In genomic region chr13:64429328-64429727, GRCm38 (mm10) we compare ENCODE assay signal across 13 mouse cellular contexts. TPM values are rescaled to one million over a fixed set of nuclear protein-coding genes. Genes with fewer than 3 reads are reported as not detected.
DNase-seq lines count a peak whose midpoint lies in the region; ATAC-seq and TF ChIP-seq lines count a peak whose summit lies in the region.
"Had no signal": no experiment of that assay in that cellular context is flagged by ENCODE, and none has a peak within 500 bp of the region (broad histone marks: within the 10 kb centered on the region; RNA-seq: fewer than 3 reads in every experiment).

No protein-coding gene starts in this region.

- H3K9me3 ChIP-seq in hindbrain, postnatal 0 days (ENCODE audit: low read length), result no peaks in the 10 kb centered on the region
- no peaks in the 10 kb centered on the region for H3K9me3 ChIP-seq in hindbrain, embryonic 10.5 days
- no peaks in the 10 kb centered on the region for H3K9me3 ChIP-seq in midbrain, postnatal 0 days (ENCODE audit: low read length)
- no peaks in the 10 kb centered on the region for H3K9me3 ChIP-seq in midbrain, embryonic 10.5 days (replicated peaks)
- H3K9me3 ChIP-seq in MEL (replicated peaks; ENCODE audit: insufficient read depth, low read length), result no peaks in the 10 kb centered on the region
- H3K9me3 ChIP-seq: hindbrain, embryonic 15.5 days had no signal

- no peaks in the 10 kb centered on the region for H3K36me3 ChIP-seq in hindbrain, postnatal 0 days (ENCODE audit: insufficient read depth, low read length)
- H3K36me3 ChIP-seq in hindbrain, embryonic 10.5 days, result no peaks in the 10 kb centered on the region
- no peaks in the 10 kb centered on the region for H3K36me3 ChIP-seq in midbrain, postnatal 0 days (ENCODE audit: insufficient read depth, low read length)
- no peaks in the 10 kb centered on the region for H3K36me3 ChIP-seq in midbrain, embryonic 10.5 days
- peaks cover 0 to 2% of the 10 kb centered on the region in 2 experiments; a peak in 1 of 4 replicates for H3K36me3 ChIP-seq in MEL (ENCODE audit: control insufficient read depth in 1 of 2, insufficient read depth in 2 of 2, low read length in 2 of 2)
- H3K36me3 ChIP-seq: hindbrain, embryonic 15.5 days had no signal

- H3K27me3 ChIP-seq in hindbrain, postnatal 0 days (ENCODE audit: insufficient read depth, low read length), result no peaks in the 10 kb centered on the region
- no peaks in the 10 kb centered on the region for H3K27me3 ChIP-seq in hindbrain, embryonic 10.5 days (ENCODE audit: insufficient read depth, poor library complexity, severe bottlenecking)
- H3K27me3 ChIP-seq in midbrain, postnatal 0 days (ENCODE audit: insufficient read depth, low read length), result no peaks in the 10 kb centered on the region
- no peaks in the 10 kb centered on the region for H3K27me3 ChIP-seq in midbrain, embryonic 10.5 days (ENCODE audit: low read depth, poor library complexity, severe bottlenecking)
- H3K27me3 ChIP-seq in MEL (ENCODE audit: control insufficient read depth in 1 of 2, insufficient read depth in 2 of 2, low read length in 2 of 2), result no peaks in the 10 kb centered on the region
- H3K27me3 ChIP-seq: hindbrain, embryonic 15.5 days had no signal

- no peaks in the 10 kb centered on the region; the same call in 1 of the 2 replicates for H3K4me1 ChIP-seq in hindbrain, postnatal 0 days (ENCODE audit: insufficient read depth, low read length)
- H3K4me1 ChIP-seq in hindbrain, embryonic 10.5 days (replicated peaks), result peaks cover 17% of the 10 kb centered on the region
- H3K4me1 ChIP-seq in midbrain, postnatal 0 days (ENCODE audit: insufficient read depth, low read length), result no peaks in the 10 kb centered on the region
- peaks cover 18% of the 10 kb centered on the region for H3K4me1 ChIP-seq in midbrain, embryonic 10.5 days
- peaks cover 0 to 3% of the 10 kb centered on the region in 2 experiments; a peak in 1 of 4 replicates for H3K4me1 ChIP-seq in MEL (ENCODE audit: control insufficient read depth in 1 of 2, insufficient read depth in 2 of 2, low read length in 2 of 2)

- H3K4me2 ChIP-seq in hindbrain, postnatal 0 days (ENCODE audit: low read depth, low read length), result no peak overlapping the region
- no peak overlapping the region for H3K4me2 ChIP-seq in midbrain, postnatal 0 days (ENCODE audit: low read depth, low read length, poor library complexity, severe bottlenecking)
- H3K4me2 ChIP-seq: heart, embryonic 11.5 days; hindbrain, embryonic 15.5 days had no signal

- TF ChIP-seq CTCF in hindbrain, postnatal 0 days (IDR thresholded peaks at IDR 0.05; ENCODE audit: low read depth), result peak; percentile 75
- TF ChIP-seq CTCF in midbrain, postnatal 0 days (IDR thresholded peaks at IDR 0.05), result peak; percentile 82
- peak; percentile 29 to 55 (median 42); a peak in 5 of 6 replicates for TF ChIP-seq CTCF in MEL (IDR thresholded peaks at IDR 0.05 in 2 of 3, conservative IDR thresholded peaks at IDR 0.05 in 1 of 3; ENCODE audit: control insufficient read depth in 1 of 3, insufficient read depth in 1 of 3, low read depth in 2 of 3, low read length in 3 of 3, poor library complexity in 1 of 3, severe bottlenecking in 1 of 3)

- ATAC-seq in hindbrain, postnatal 0 days, result no peak
- no peak for ATAC-seq in midbrain, postnatal 0 days (ENCODE audit: low FRiP score)

- TF ChIP-seq POLR2A in MEL (IDR thresholded peaks at IDR 0.05; ENCODE audit: control insufficient read depth in 1 of 2, insufficient read depth in 1 of 2, low read depth in 1 of 2, low read length in 2 of 2, poor library complexity in 1 of 2), result no peak

- no peaks in the 10 kb centered on the region; the same call in 1 of the 2 replicates for H3K79me2 ChIP-seq in MEL (ENCODE audit: control insufficient read depth, insufficient read depth, low read length, poor library complexity)

- no peak overlapping the region for H3K4me3 ChIP-seq in hindbrain, postnatal 0 days (ENCODE audit: low read length)
- H3K4me3 ChIP-seq in hindbrain, embryonic 10.5 days, result no peak overlapping the region
- no peak overlapping the region for H3K4me3 ChIP-seq in midbrain, postnatal 0 days (ENCODE audit: low read depth, low read length)
- no peak overlapping the region for H3K4me3 ChIP-seq in midbrain, embryonic 10.5 days
- no peak overlapping the region for H3K4me3 ChIP-seq in MEL (ENCODE audit: control insufficient read depth in 1 of 2, insufficient read depth in 1 of 2, low read depth in 2 of 2, low read length in 2 of 2)
- H3K4me3 ChIP-seq: hindbrain, embryonic 15.5 days had no signal

- TF ChIP-seq EP300 in MEL (IDR thresholded peaks at IDR 0.05; ENCODE audit: low read depth in 1 of 2, low read length in 2 of 2), result no peak

- 10% methylated on average over 1 of the region's 1 CpGs for WGBS in hindbrain, postnatal 0 days
- WGBS in hindbrain, embryonic 10.5 days, result 14% methylated on average over 1 of the region's 1 CpGs
- 6% methylated on average over 1 of the region's 1 CpGs for WGBS in midbrain, postnatal 0 days
- 14% methylated on average over 1 of the region's 1 CpGs for WGBS in midbrain, embryonic 10.5 days

- no peak overlapping the region for H3K9ac ChIP-seq in hindbrain, postnatal 0 days (replicated peaks; ENCODE audit: low read length)
- H3K9ac ChIP-seq in midbrain, postnatal 0 days (replicated peaks; ENCODE audit: low read length, poor library complexity, severe bottlenecking), result no peak overlapping the region
- no peak overlapping the region for H3K9ac ChIP-seq in MEL (ENCODE audit: control insufficient read depth, low read depth, low read length, poor library complexity, severe bottlenecking)
- H3K9ac ChIP-seq: hindbrain, embryonic 15.5 days had no signal

- TF ChIP-seq RAD21 in MEL (IDR thresholded peaks at IDR 0.05; ENCODE audit: low read depth, low read length), result peak; percentile 56

- DNase-seq in hindbrain, postnatal 0 days (ENCODE audit: low spot score), result peak; percentile 57
- no peak for DNase-seq in hindbrain, embryonic 10.5 days (ENCODE audit: low spot score)
- DNase-seq in midbrain, postnatal 0 days (ENCODE audit: low spot score), result peak; percentile 65
- DNase-seq in midbrain, embryonic 10.5 days (ENCODE audit: low spot score), result no peak
- peak; percentile 54 for DNase-seq in MEL (ENCODE audit: low read depth, low spot score)
- peak; percentile 61 for DNase-seq in naive thymus-derived CD4-positive, alpha-beta T cell, adult 2 months (ENCODE audit: low read depth)
- DNase-seq in frontal cortex, postnatal 36 days (ENCODE audit: low spot score in 2 of 2), result no peak
- DNase-seq: cerebellum, adult 9-11 months; left cerebral cortex, postnatal 4 days; lung, postnatal 14 days; thymus, postnatal 36 days had no signal

- H3K27ac ChIP-seq in hindbrain, postnatal 0 days, result no peak overlapping the region
- H3K27ac ChIP-seq in hindbrain, embryonic 10.5 days, result no peak overlapping the region
- no peak overlapping the region for H3K27ac ChIP-seq in midbrain, postnatal 0 days (ENCODE audit: low read depth, low read length)
- H3K27ac ChIP-seq in midbrain, embryonic 10.5 days (replicated peaks), result no peak overlapping the region
- no peak overlapping the region for H3K27ac ChIP-seq in MEL (ENCODE audit: control insufficient read depth, low read depth, low read length)
- H3K27ac ChIP-seq: hindbrain, embryonic 15.5 days had no signal

TF ChIP-seq in MEL, 35 proteins besides CTCF, POLR2A, EP300 and RAD21:
- TF ChIP-seq POLR2AphosphoS2 (IDR thresholded peaks at IDR 0.05; ENCODE audit: low read length) (no peak), NRF1 (IDR thresholded peaks at IDR 0.05; ENCODE audit: insufficient read depth, low read depth, low read length, poor library complexity, severe bottlenecking) (no peak), ZC3H11A (IDR thresholded peaks at IDR 0.05; ENCODE audit: low read depth, low read length) (peak; percentile 15; the same call in 1 of the 2 replicates), SMC3 (IDR thresholded peaks at IDR 0.05; ENCODE audit: low read depth, low read length) (peak; percentile 58), ZNF384 (IDR thresholded peaks at IDR 0.05; ENCODE audit: low read depth, low read length) (peak; percentile 78), MXI1 (IDR thresholded peaks at IDR 0.05; ENCODE audit: low read depth, low read length) (no peak)

RNA-seq across cellular contexts. Expression of gene Cdk20, which starts 2.8 kb away (rescaled TPM):
- 31.2 and 32.6 TPM in 2 replicates for total RNA-seq in hindbrain, postnatal 0 days (2014; rRNA removed)
- 19.2 TPM in 2 replicates for polyA plus RNA-seq in hindbrain, postnatal 0 days (2015; fragmentation: Nextera tagmentation; extraction: Ambion mirVana)
- polyA plus RNA-seq in hindbrain, embryonic 10.5 days (2016; fragmentation: Nextera tagmentation; extraction: Ambion mirVana), result 10.6 TPM in 2 replicates
- total RNA-seq in midbrain, postnatal 0 days (2014; rRNA removed), result 30.0 and 34.2 TPM in 2 replicates
- 25.5 and 26.6 TPM in 2 replicates for polyA plus RNA-seq in midbrain, postnatal 0 days (2015; fragmentation: Nextera tagmentation; extraction: Ambion mirVana)
- 9.7 and 10.9 TPM in 2 replicates for polyA plus RNA-seq in midbrain, embryonic 10.5 days (2016; fragmentation: Nextera tagmentation; extraction: Ambion mirVana)
- 3.4 and 3.6 TPM in 2 replicates for total RNA-seq in MEL (2012; rRNA removed)
- 1 to 10 TPM in 1 of 2 experiments, not detected in 1; 9.3 TPM for polyA plus RNA-seq in MEL (2012; ENCODE audit: insufficient read depth in 1 of 2, insufficient read length in 2 of 2, low read depth in 1 of 2, low replicate concordance in 2 of 2, missing spikeins in 1 of 2)

RNA-seq across cellular contexts. Expression of gene Ctsl, which starts 58.6 kb away (rescaled TPM):
- total RNA-seq in hindbrain, postnatal 0 days (2014; rRNA removed), result 103 and 116 TPM in 2 replicates
- 203 and 219 TPM in 2 replicates for polyA plus RNA-seq in hindbrain, postnatal 0 days (2015; fragmentation: Nextera tagmentation; extraction: Ambion mirVana)
- polyA plus RNA-seq in hindbrain, embryonic 10.5 days (2016; fragmentation: Nextera tagmentation; extraction: Ambion mirVana), result 135 and 146 TPM in 2 replicates
- 185 and 214 TPM in 2 replicates for total RNA-seq in midbrain, postnatal 0 days (2014; rRNA removed)
- 174 and 196 TPM in 2 replicates for polyA plus RNA-seq in midbrain, postnatal 0 days (2015; fragmentation: Nextera tagmentation; extraction: Ambion mirVana)
- 143 and 159 TPM in 2 replicates for polyA plus RNA-seq in midbrain, embryonic 10.5 days (2016; fragmentation: Nextera tagmentation; extraction: Ambion mirVana)
- 20.1 and 22.5 TPM in 2 replicates for total RNA-seq in MEL (2012; rRNA removed)
- 10 to 100 TPM in 1 of 2 experiments, not detected in 1; 39.2 TPM for polyA plus RNA-seq in MEL (2012; ENCODE audit: insufficient read depth in 1 of 2, insufficient read length in 2 of 2, low read depth in 1 of 2, low replicate concordance in 2 of 2, missing spikeins in 1 of 2)

Comparison
In these comparisons a context has a peak if more than half of its experiments do, and no peak if none do; other contexts are left out.
1. DNase-seq: peak in hindbrain, postnatal 0 days (single experiment), midbrain, postnatal 0 days (single experiment), MEL (single experiment) and naive thymus-derived CD4-positive, alpha-beta T cell, adult 2 months (single experiment); none in hindbrain, embryonic 10.5 days (single experiment), midbrain, embryonic 10.5 days (single experiment) and frontal cortex, postnatal 36 days (0 of 2).
2. Peak in every context shown above with its lines, with median percentiles within 50 percentile points of each other: CTCF ChIP-seq.